Mouse (Mus musculus) stomach, embryonic 15.5 days (tissue): ENCODE measurements at regions not wholly inside any gene's neighbourhood (a gene's known extent, or its start where the extent isn't known, plus 50 kb on each side); places are given as distances from the start of the nearest gene placed in this dataset.

Experiments
- ATAC-seq: fragments of 200-750 bp; cut with Nextera tagmentation; 2 replicates; pipeline ENCODE4 v1.8.0; 2017; ENCODE audit warnings: low read depth, moderate number of reproducible peaks, moderate TSS enrichment; ENCODE audit not compliant: insufficient read depth, low FRiP score
- H3K27ac ChIP-seq: fragments of 300-500 bp; sonication (generic); 2 replicates; pipeline ENCODE4 v1.5.1; 2015; ENCODE audit warnings: mild to moderate bottlenecking, inconsistent platforms
- H3K27me3 ChIP-seq: fragments of 300-500 bp; sonication (generic); replicated peaks from 2 replicates; pipeline ENCODE4 v1.6.1; 2015; ENCODE audit warnings: inconsistent platforms
- H3K36me3 ChIP-seq: fragments of 300-500 bp; sonication (generic); 2 replicates; pipeline ENCODE4 v1.6.1; 2015; ENCODE audit warnings: inconsistent platforms
- H3K4me1 ChIP-seq: fragments of 300-500 bp; sonication (generic); 2 replicates; pipeline ENCODE4 v1.6.1; 2015; ENCODE audit warnings: inconsistent platforms
- H3K4me2 ChIP-seq: fragments of 300-500 bp; sonication (generic); 2 replicates; pipeline ENCODE4 v1.6.1; 2015; ENCODE audit warnings: mild to moderate bottlenecking, inconsistent platforms
- H3K4me3 ChIP-seq: fragments of 300-500 bp; sonication (generic); replicated peaks from 2 replicates; pipeline ENCODE4 v1.5.1; 2015; ENCODE audit warnings: inconsistent platforms
- H3K9ac ChIP-seq: fragments of 300-500 bp; sonication (generic); 2 replicates; pipeline ENCODE4 v1.6.1; 2015; ENCODE audit warnings: inconsistent platforms
- H3K9me3 ChIP-seq: fragments of 300-500 bp; sonication (generic); 2 replicates; pipeline ENCODE4 v1.6.1; 2016; ENCODE audit warnings: inconsistent platforms
- WGBS: fragments of 180-500 bp; shearing (Covaris S2); methylation state at CpG from one replicate; pipeline ENCODE4 v1.1.7; 2015; 5-methylcytosine and 5-hydroxymethylcytosine counted together

DNA sequence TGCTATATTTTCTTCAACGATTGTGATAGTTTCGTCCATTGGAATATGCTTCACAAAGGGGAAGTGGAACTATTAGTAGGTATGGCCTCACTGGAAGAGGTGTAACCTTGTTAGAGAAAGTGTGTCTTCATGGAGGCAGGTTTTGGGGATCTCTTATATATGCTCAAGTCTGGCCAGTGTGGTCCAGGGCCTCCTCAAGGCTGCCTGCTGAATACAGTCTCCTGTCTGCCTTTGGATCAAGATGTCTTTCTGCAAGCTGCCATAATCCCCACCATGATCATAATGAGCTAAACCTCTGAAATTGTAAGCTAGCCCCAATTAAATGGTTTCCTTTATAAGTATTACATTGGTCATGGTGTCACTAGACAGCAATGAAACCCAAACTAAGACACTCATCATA, 384.3 kb downstream of the Btbd3 start:
- Histone ChIP-seq H3K9ac (no peak overlapping the region), H3K27me3 (no peaks in the 10 kb centered on the region), H3K36me3 (no peaks in the 10 kb centered on the region), H3K27ac (no peak overlapping the region), H3K4me3 (no peak overlapping the region), H3K4me2 (no peak overlapping the region), H3K9me3 (no peaks in the 10 kb centered on the region), H3K4me1 (no peaks in the 10 kb centered on the region)
- WGBS = 93% methylated on average over 2 of the region's 2 CpGs
- no peak for ATAC-seq

DNA sequence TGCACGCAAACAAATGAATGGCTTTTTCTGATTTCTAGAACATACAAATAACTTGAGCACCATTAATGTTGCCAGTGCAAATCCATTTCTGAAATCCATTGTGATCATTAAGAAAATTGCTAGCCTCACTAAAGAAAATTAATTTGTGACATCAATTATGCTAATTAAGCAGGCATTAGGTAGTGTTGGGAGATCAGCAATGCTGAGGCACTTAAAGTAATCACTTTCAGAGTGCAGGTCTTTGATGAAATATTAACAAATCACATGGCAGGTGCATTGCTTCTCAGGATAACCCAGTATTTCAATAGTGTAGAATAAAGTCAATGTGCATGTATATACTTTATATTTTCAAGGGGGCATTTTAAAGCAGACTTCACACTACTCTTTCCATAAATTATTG, 385.0 kb downstream of the Btbd3 start:
- H3K4me2 ChIP-seq = no peak overlapping the region
- H3K4me1 ChIP-seq = no peaks in the 10 kb centered on the region
- no peak for ATAC-seq
- H3K9me3 ChIP-seq = no peaks in the 10 kb centered on the region
- H3K27ac ChIP-seq = no peak overlapping the region
- 95% methylated on average over 1 of the region's 1 CpGs for WGBS
- no peak overlapping the region for H3K4me3 ChIP-seq
- H3K27me3 ChIP-seq = no peaks in the 10 kb centered on the region
- H3K36me3 ChIP-seq = no peaks in the 10 kb centered on the region
- H3K9ac ChIP-seq = no peak overlapping the region

DNA sequence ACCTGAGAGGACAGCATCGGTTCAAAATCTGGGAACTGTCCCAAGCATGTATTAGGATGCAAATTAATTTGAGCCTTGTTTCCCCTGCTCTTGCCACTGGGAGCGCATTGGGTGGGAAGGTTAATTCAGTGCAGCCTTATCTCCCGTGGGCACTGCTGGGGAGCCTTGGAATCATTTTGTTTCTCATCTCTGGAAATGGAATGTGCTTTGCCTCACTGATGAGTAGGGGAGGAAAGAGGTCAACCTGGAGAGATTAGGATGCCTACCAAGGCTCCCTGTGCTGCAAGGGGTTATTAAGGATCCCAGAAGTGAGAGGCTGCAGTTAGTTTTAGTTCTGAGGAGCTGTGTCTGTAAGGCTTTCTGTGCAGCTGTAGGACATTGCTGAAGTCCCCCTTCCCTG, 392.3 kb downstream of the Btbd3 start:
- no peak overlapping the region for H3K4me2 ChIP-seq
- no peaks in the 10 kb centered on the region for H3K4me1 ChIP-seq
- H3K27ac ChIP-seq = no peak overlapping the region
- no peak for ATAC-seq
- H3K9ac ChIP-seq = no peak overlapping the region
- 62% methylated on average over 3 of the region's 3 CpGs for WGBS
- H3K9me3 ChIP-seq = no peaks in the 10 kb centered on the region
- no peak overlapping the region for H3K4me3 ChIP-seq
- no peaks in the 10 kb centered on the region for H3K27me3 ChIP-seq
- no peaks in the 10 kb centered on the region for H3K36me3 ChIP-seq

DNA sequence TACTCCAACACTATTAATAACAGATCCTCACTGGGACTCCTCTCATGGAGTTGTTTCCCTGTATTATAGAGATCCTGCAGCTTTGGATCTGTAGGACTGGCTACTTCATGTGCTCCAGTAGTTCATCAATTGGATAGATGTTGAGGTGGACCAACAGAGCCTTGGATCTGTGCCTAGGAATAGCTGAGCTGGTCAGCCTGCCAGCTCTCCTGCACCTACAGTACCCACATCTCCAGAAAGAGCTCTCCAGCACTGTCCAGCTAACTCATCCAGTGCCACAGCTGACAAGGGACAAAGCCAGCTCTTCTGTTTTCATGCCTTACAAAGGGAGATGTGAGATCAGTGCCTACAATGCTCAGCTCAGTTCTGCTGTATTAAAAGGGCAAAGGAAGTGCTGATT, 403.0 kb downstream of the Btbd3 start:
- Histone ChIP-seq H3K27ac (no peak overlapping the region), H3K9ac (no peak overlapping the region), H3K9me3 (no peaks in the 10 kb centered on the region), H3K4me3 (no peak overlapping the region), H3K4me1 (no peaks in the 10 kb centered on the region), H3K4me2 (no peak overlapping the region), H3K36me3 (no peaks in the 10 kb centered on the region), H3K27me3 (no peaks in the 10 kb centered on the region)
- ATAC-seq = no peak

DNA sequence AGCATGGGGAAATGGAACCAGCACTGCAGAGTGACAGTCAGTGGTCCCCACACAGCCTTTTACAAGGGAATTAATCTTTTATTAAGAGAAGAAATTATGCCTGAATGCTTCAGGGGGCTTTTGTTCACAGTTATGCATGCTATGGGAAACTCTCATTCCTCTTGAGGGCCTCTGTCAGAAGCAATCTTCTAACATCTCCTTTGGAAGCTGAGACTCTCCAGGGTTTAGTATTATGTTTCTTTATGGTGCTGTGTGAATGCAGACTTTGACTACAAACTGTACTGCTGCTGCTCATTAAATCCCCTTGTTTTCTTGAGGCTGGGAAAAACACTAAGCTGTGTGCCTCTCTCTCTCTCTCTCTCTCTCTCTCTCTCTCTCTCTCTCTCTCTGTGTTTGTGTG, 413.9 kb downstream of the Btbd3 start:
- no peak overlapping the region for H3K27ac ChIP-seq
- H3K36me3 ChIP-seq = no peaks in the 10 kb centered on the region
- no peak overlapping the region for H3K4me3 ChIP-seq
- no peak for ATAC-seq
- no peaks in the 10 kb centered on the region for H3K27me3 ChIP-seq
- no peaks in the 10 kb centered on the region for H3K4me1 ChIP-seq
- H3K9ac ChIP-seq = no peak overlapping the region
- H3K9me3 ChIP-seq = no peaks in the 10 kb centered on the region
- H3K4me2 ChIP-seq = no peak overlapping the region

DNA sequence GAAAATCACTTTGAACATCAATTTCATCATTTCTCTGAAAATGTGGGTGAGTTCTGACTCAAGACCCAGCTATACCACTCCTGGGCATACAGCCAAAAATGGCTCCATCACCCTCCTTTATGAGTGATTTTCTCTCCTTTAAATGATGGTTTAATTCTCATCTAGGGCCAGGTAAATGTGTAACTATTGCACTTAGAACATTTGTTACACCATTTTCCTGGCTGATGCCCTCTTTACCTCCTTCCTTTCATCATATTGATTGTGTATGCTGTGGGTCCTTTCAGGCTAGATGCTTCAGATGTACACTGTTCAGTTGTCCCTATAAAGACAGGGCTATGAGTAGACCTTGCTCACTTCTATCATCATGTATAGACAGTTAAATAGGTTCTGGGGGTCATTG, 418.4 kb downstream of the Btbd3 start:
- no peak for ATAC-seq

DNA sequence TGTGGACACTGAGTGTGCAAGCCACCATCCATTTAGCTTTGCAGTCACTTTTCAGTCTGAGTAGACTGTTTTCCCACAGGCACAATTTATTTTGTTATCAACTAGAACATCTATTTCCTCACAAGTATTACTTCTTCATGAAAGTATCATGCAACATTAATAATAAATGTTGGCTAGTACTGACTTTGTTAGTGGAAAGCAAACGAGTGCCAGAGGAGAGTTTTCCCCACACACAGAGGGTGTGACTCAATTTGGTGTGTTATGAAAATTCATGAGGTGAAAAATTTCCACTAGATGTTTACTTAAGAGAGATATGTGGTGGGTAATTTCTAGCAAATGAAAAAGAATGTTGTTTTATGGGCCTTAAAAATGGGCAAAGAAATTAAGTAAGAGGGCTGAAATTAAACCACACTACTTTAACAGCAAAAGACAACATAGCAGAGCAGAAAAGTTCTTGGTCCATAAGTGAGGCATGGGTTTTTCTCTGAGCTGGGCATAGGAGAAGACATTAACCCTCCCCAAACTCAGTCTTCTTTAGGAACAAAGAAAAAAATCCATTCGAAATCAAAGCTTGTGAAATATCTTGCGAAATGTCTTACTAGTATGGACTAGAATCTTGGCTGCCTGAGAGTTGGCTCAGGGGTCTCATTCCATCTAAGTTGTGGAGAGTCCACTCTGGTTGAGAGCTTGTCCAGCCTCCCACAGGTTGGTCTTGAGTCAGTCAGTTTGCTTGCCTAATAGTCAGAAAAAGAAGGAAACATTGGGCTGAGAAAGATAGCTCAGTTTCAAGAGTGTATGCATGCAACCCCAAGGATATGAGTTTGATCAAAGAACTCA, 419.1 kb downstream of the Btbd3 start:
- WGBS = 73% methylated on average over 3 of the region's 3 CpGs
- ATAC-seq = no peak

More for the DNA sequence above, 418.4 kb downstream of the Btbd3 start:
- Histone ChIP-seq H3K27ac (no peak overlapping the region), H3K27me3 (no peaks in the 10 kb centered on the region), H3K9me3 (no peaks in the 10 kb centered on the region), H3K36me3 (no peaks in the 10 kb centered on the region), H3K4me1 (no peaks in the 10 kb centered on the region), H3K4me2 (no peak overlapping the region), H3K9ac (no peak overlapping the region), H3K4me3 (no peak overlapping the region)

DNA sequence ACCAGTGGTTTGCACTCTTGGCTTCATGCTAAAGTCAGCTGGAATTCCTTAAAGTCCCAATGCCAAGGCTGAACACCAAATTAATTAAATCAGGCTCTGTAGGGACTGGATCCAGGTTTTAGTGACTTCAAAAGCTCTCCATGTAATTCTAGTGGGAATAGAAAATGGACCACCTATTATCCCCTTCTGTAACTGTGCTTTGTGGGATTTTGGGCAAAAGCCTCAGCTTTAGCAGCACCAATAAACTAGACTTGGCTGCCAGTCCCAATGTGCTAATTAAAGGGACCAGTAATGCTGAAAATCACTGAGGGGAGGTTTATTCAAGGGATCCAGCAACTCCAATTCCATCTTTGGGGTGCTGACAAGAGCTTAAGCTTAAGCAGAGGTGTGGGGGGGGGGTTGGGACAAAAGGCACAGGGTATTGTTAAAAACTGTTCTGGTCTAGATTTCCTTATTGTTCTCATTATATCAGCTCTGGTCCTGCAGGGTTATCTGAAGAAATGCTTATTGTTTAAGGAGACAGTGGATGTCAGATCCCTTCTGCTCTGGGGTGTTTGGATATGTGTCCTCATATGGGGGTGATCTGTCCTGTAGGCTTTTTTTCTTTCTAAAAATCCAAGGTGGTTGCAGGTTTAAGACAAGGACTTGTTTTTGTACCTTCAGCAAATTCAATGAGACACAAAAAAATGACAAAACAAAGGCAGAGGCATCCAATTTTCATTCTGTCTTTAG, 431.9 kb downstream of the Btbd3 start:
- Histone ChIP-seq H3K4me1 (no peaks in the 10 kb centered on the region), H3K27ac (no peak overlapping the region), H3K4me2 (no peak overlapping the region), H3K36me3 (no peaks in the 10 kb centered on the region), H3K27me3 (no peaks in the 10 kb centered on the region), H3K9ac (no peak overlapping the region), H3K9me3 (no peaks in the 10 kb centered on the region), H3K4me3 (no peak overlapping the region)
- ATAC-seq = no peak

More for the DNA sequence above, 419.1 kb downstream of the Btbd3 start:
- H3K9ac ChIP-seq = no peak overlapping the region
- no peaks in the 10 kb centered on the region for H3K4me1 ChIP-seq
- no peak overlapping the region for H3K4me2 ChIP-seq
- no peak overlapping the region for H3K4me3 ChIP-seq
- H3K36me3 ChIP-seq = no peaks in the 10 kb centered on the region
- H3K27ac ChIP-seq = no peak overlapping the region
- no peaks in the 10 kb centered on the region for H3K9me3 ChIP-seq
- H3K27me3 ChIP-seq = no peaks in the 10 kb centered on the region

DNA sequence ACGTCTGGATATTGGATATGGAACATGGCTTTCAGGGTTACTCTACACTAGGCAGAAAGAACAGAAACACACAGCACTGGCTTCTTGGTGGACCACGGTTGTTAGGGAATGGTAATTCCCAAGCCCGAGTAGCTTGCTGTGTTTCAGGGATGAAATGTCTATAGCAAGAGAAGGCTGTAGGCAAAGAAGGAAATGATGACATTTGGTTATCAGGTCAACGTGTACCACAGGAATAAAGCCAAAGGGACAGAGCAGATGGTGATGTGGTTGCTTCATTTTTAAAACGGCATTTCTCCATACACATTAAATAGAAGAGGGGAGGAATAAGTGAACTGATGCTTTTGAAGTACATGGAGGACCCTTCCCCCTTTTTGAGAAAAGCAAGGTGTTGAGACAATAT, 433.1 kb downstream of the Btbd3 start:
- Histone ChIP-seq H3K4me3 (no peak overlapping the region), H3K27ac (no peak overlapping the region), H3K4me2 (no peak overlapping the region), H3K4me1 (no peaks in the 10 kb centered on the region), H3K27me3 (no peaks in the 10 kb centered on the region), H3K36me3 (no peaks in the 10 kb centered on the region), H3K9ac (no peak overlapping the region), H3K9me3 (no peaks in the 10 kb centered on the region)
- ATAC-seq = no peak
- 80% methylated on average over 5 of the region's 5 CpGs for WGBS

DNA sequence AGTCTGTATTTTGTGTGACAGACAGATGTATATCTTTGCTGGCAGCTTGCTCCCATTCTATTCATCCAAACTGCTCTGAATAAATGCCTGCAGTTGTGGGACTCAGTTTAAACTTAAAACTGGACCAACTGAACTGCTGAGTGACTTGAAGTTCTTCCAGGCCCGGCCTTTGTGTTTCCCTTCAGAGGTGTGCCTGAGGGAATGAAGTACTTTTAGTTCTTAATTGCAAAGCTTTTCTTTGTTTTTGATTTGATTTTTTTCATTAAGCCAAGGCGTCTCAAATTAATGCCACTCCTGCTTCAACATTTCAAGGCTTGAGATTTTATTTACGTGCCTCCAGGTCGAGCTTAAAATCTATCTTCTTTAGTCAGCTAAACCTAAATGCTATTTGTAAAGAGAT, 446.4 kb downstream of the Btbd3 start:
- Histone ChIP-seq H3K9me3 (no peaks in the 10 kb centered on the region), H3K9ac (no peak overlapping the region), H3K27me3 (no peaks in the 10 kb centered on the region), H3K4me1 (no peaks in the 10 kb centered on the region), H3K36me3 (no peaks in the 10 kb centered on the region), H3K4me2 (no peak overlapping the region), H3K27ac (no peak overlapping the region), H3K4me3 (no peak overlapping the region)
- ATAC-seq = no peak
- 73% methylated on average over 4 of the region's 4 CpGs for WGBS

DNA sequence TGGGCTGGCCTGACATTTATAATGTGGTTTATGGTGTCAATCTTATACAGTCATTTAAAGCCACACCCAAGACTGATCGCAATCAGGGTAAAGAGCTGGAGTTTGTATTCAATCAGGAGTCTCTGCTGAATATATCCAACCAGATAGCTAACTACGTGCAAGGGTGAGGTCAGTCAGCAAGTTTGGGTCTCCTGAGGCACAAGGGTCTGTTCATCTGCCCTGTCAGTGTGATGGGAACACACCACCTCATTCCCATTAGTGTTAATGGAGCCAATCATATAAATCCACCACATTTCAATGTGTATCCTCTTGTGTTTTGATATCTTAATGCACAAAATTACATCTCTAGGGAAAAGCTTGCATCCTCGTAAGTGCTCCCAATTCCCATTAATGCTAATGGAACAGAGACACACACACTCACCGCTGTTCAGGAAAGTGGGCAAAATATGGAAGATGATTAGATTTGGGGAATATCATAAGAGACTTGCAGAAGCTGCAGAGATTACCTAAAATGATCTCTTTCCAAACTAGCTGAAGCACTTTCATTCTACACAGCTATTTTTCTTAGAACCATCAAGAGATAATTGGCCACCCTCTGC, 447.7 kb downstream of the Btbd3 start:
- Histone ChIP-seq H3K4me3 (no peak overlapping the region), H3K9me3 (no peaks in the 10 kb centered on the region), H3K36me3 (no peaks in the 10 kb centered on the region), H3K27ac (no peak overlapping the region), H3K4me1 (no peaks in the 10 kb centered on the region), H3K9ac (no peak overlapping the region), H3K27me3 (no peaks in the 10 kb centered on the region), H3K4me2 (no peak overlapping the region)
- ATAC-seq = no peak
- WGBS = 75% methylated on average over 4 of the region's 4 CpGs

DNA sequence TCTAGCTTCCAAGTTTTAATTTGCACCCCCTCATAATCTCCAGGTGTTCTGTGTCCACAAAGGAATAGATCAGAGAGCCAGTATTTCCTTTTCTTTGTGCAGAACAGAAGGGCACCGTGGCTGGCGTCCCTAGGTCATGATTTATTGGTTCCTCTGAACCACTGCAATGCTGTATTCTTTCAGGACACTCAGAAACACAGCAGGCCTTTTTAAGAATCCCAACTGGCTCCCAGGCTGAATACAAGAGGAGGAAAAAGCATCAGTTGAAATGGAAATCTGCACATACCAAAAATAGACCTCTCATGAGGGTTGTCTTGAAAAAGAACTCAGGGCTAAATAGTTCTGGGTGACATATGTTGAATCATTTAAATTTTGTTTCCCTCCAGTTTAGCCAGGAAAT, 452.4 kb downstream of the Btbd3 start:
- ATAC-seq = no peak
- H3K27me3 ChIP-seq = no peaks in the 10 kb centered on the region
- WGBS = 8% methylated on average over 2 of the region's 2 CpGs

More for the DNA sequence above, 452.4 kb downstream of the Btbd3 start:
- H3K9ac ChIP-seq = no peak overlapping the region
- H3K4me1 ChIP-seq = no peaks in the 10 kb centered on the region
- no peak overlapping the region for H3K27ac ChIP-seq
- H3K36me3 ChIP-seq = no peaks in the 10 kb centered on the region
- no peak overlapping the region for H3K4me2 ChIP-seq
- no peak overlapping the region for H3K4me3 ChIP-seq
- H3K9me3 ChIP-seq = no peaks in the 10 kb centered on the region
